15 mouse cellular contexts compared by ENCODE assay signal in genomic region chr3:100925176-100925575, GRCm38 (mm10). TPM values are rescaled to one million over a fixed set of nuclear protein-coding genes. Genes with fewer than 3 reads are reported as not detected.
DNase-seq lines count a peak whose midpoint lies in the region; ATAC-seq and TF ChIP-seq lines count a peak whose summit lies in the region.
"Had no signal": no experiment of that assay in that cellular context is flagged by ENCODE, and none has a peak within 500 bp of the region (broad histone marks: within the 10 kb centered on the region; RNA-seq: fewer than 3 reads in every experiment).

No protein-coding gene starts in this region.

- H3K36me3 ChIP-seq in heart, embryonic 10.5 days: peaks cover 30% of the 10 kb centered on the region
- H3K36me3 ChIP-seq in lung, postnatal 0 days (ENCODE audit: insufficient read depth, low read length): no peaks in the 10 kb centered on the region
- peaks cover 13% of the 10 kb centered on the region for H3K36me3 ChIP-seq in heart, embryonic 15.5 days
- H3K36me3 ChIP-seq in limb, embryonic 12.5 days: peaks cover 30% of the 10 kb centered on the region
- H3K36me3 ChIP-seq: liver, embryonic 13.5 days had no signal

- no peak for TF ChIP-seq CTCF in lung, postnatal 0 days (IDR thresholded peaks at IDR 0.05)

- H3K4me1 ChIP-seq in heart, embryonic 10.5 days: peaks cover 22% of the 10 kb centered on the region
- peaks cover 13% of the 10 kb centered on the region; the same call in 1 of the 2 replicates for H3K4me1 ChIP-seq in lung, postnatal 0 days (ENCODE audit: insufficient read depth, low read depth, low read length)
- peaks cover 18% of the 10 kb centered on the region for H3K4me1 ChIP-seq in heart, embryonic 15.5 days (replicated peaks)
- peaks cover 41% of the 10 kb centered on the region for H3K4me1 ChIP-seq in limb, embryonic 12.5 days (replicated peaks)

- no peak overlapping the region for H3K9ac ChIP-seq in lung, postnatal 0 days (replicated peaks; ENCODE audit: low read depth)
- peak overlapping the region; percentile 12; the same call in 1 of the 2 replicates for H3K9ac ChIP-seq in heart, embryonic 15.5 days
- no peak overlapping the region for H3K9ac ChIP-seq in limb, embryonic 12.5 days (replicated peaks)
- H3K9ac ChIP-seq: liver, embryonic 13.5 days had no signal

- no peaks in the 10 kb centered on the region for H3K27me3 ChIP-seq in heart, embryonic 10.5 days (ENCODE audit: insufficient read depth, poor library complexity, severe bottlenecking)
- no peaks in the 10 kb centered on the region for H3K27me3 ChIP-seq in lung, postnatal 0 days (replicated peaks; ENCODE audit: insufficient read depth, low read length)
- no peaks in the 10 kb centered on the region for H3K27me3 ChIP-seq in heart, embryonic 15.5 days
- no peaks in the 10 kb centered on the region for H3K27me3 ChIP-seq in limb, embryonic 12.5 days
- H3K27me3 ChIP-seq: liver, embryonic 13.5 days had no signal

- no peaks in the 10 kb centered on the region for H3K9me3 ChIP-seq in heart, embryonic 10.5 days
- H3K9me3 ChIP-seq in lung, postnatal 0 days (ENCODE audit: low read length): no peaks in the 10 kb centered on the region
- H3K9me3 ChIP-seq in heart, embryonic 15.5 days (replicated peaks): no peaks in the 10 kb centered on the region
- no peaks in the 10 kb centered on the region for H3K9me3 ChIP-seq in limb, embryonic 12.5 days
- H3K9me3 ChIP-seq: hindbrain, embryonic 10.5 days; liver, embryonic 13.5 days had no signal

- H3K4me3 ChIP-seq in heart, embryonic 10.5 days: no peak overlapping the region
- H3K4me3 ChIP-seq in lung, postnatal 0 days (ENCODE audit: low read depth, low read length): no peak overlapping the region
- no peak overlapping the region for H3K4me3 ChIP-seq in heart, embryonic 15.5 days
- no peak overlapping the region for H3K4me3 ChIP-seq in limb, embryonic 12.5 days (replicated peaks)
- H3K4me3 ChIP-seq: erythroblast, embryonic 14.5 days; hindbrain, embryonic 10.5 days; liver, embryonic 13.5 days had no signal

- H3K27ac ChIP-seq in heart, embryonic 10.5 days: no peak overlapping the region
- no peak overlapping the region for H3K27ac ChIP-seq in lung, postnatal 0 days (ENCODE audit: low read length)
- no peak overlapping the region for H3K27ac ChIP-seq in heart, embryonic 15.5 days
- no peak overlapping the region; the same call in 1 of the 2 replicates for H3K27ac ChIP-seq in limb, embryonic 12.5 days
- H3K27ac ChIP-seq: hindbrain, embryonic 10.5 days; liver, embryonic 13.5 days had no signal

- DNase-seq in heart, adult 11 months: peak; percentile 95
- no peak for DNase-seq in heart, embryonic 10.5 days (ENCODE audit: low spot score)
- peak; percentile 15 for DNase-seq in lung, postnatal 0 days (ENCODE audit: low spot score)
- no peak for DNase-seq in lung, adult 18-20 months
- DNase-seq in gastrocnemius, postnatal 10 days: no peak
- DNase-seq: cerebellum, adult 11-12 months; liver, embryonic 13.5 days; right cerebral cortex, postnatal 4 days; thymus, adult 2 months had no signal

- no peak for ATAC-seq in lung, postnatal 0 days
- ATAC-seq in heart, embryonic 15.5 days (replicated peaks; ENCODE audit: insufficient number of reproducible peaks, insufficient read depth, low FRiP score, low read depth): no peak
- ATAC-seq in limb, embryonic 12.5 days (ENCODE audit: insufficient number of reproducible peaks, insufficient read depth, low FRiP score, low TSS enrichment, low read depth): no peak
- ATAC-seq in erythroblast, adult 5-6 weeks (replicated peaks; ENCODE audit: low FRiP score, poor library complexity, severe bottlenecking): no peak
- ATAC-seq: forebrain, embryonic 16.5 days had no signal

- no peak for TF ChIP-seq EP300 in lung, postnatal 0 days (IDR thresholded peaks at IDR 0.05)

- 85% methylated on average over 16 of the region's 16 CpGs for WGBS in heart, embryonic 10.5 days
- 57% methylated on average over 16 of the region's 16 CpGs for WGBS in lung, postnatal 0 days
- whole genome bisulfite sequencing in heart, embryonic 15.5 days: 75% methylated on average over 16 of the region's 16 CpGs
- 51% methylated on average over 16 of the region's 16 CpGs for WGBS in limb, embryonic 12.5 days

- H3K4me2 ChIP-seq in lung, postnatal 0 days (replicated peaks; ENCODE audit: low read depth, low read length): 0 out of 2 replicates have a peak overlapping the region, but pooled peaks have one; percentile 3
- H3K4me2 ChIP-seq in heart, embryonic 15.5 days: no peak overlapping the region
- peak overlapping the region; percentile 8; the same call in 1 of the 2 replicates for H3K4me2 ChIP-seq in limb, embryonic 12.5 days
- H3K4me2 ChIP-seq: liver, embryonic 13.5 days had no signal

RNA-seq across cellular contexts. Expression of gene Trim45, which starts 3.2 kb away (rescaled TPM):
- polyA plus RNA-seq in heart, embryonic 10.5 days (2016; fragmentation: Nextera tagmentation; extraction: Ambion mirVana): 5.1 and 5.6 TPM in 2 replicates
- 2.7 and 2.8 TPM in 2 replicates for polyA plus RNA-seq in lung, postnatal 0 days (2015; fragmentation: Nextera tagmentation; extraction: Ambion mirVana)
- 3.4 and 4.6 TPM in 2 replicates for polyA plus RNA-seq in heart, embryonic 15.5 days (2015; fragmentation: Nextera tagmentation; extraction: Ambion mirVana)
- polyA plus RNA-seq in limb, embryonic 12.5 days (2016; fragmentation: Nextera tagmentation; extraction: Ambion mirVana): 7.3 and 8.8 TPM in 2 replicates
- total RNA-seq in erythroblast, adult 5-6 weeks (2015; ENCODE audit: low replicate concordance): not detected in 2 replicates
- total RNA-seq in erythroblast, adult 5-6 weeks (2017; ENCODE audit: low replicate concordance): 3.2 and 3.9 TPM in 2 replicates
- total RNA-seq in gastrocnemius, postnatal 10 days (2021): 1 to 10 TPM; 7.8 to 9.0 TPM

RNA-seq across cellular contexts. Expression of gene Ttf2, which starts 44.3 kb away (rescaled TPM):
- 18.0 and 18.1 TPM in 2 replicates for polyA plus RNA-seq in heart, embryonic 10.5 days (2016; fragmentation: Nextera tagmentation; extraction: Ambion mirVana)
- polyA plus RNA-seq in lung, postnatal 0 days (2015; fragmentation: Nextera tagmentation; extraction: Ambion mirVana): 3.6 and 4.0 TPM in 2 replicates
- 8.2 and 10.8 TPM in 2 replicates for polyA plus RNA-seq in heart, embryonic 15.5 days (2015; fragmentation: Nextera tagmentation; extraction: Ambion mirVana)
- polyA plus RNA-seq in limb, embryonic 12.5 days (2016; fragmentation: Nextera tagmentation; extraction: Ambion mirVana): 24.2 and 25.5 TPM in 2 replicates
- 5.8 and 9.4 TPM in 2 replicates for total RNA-seq in erythroblast, adult 5-6 weeks (2015; ENCODE audit: low replicate concordance)
- total RNA-seq in erythroblast, adult 5-6 weeks (2017; ENCODE audit: low replicate concordance): 12.4 and 14.2 TPM in 2 replicates
- total RNA-seq in gastrocnemius, postnatal 10 days (2021): 1 to 10 TPM; 5.0 to 5.6 TPM

Comparison
In these comparisons a context has a peak if more than half of its experiments do, and no peak if none do; other contexts are left out.
1. DNase-seq: peak in heart, adult 11 months (single experiment) and lung, postnatal 0 days (single experiment); none in heart, embryonic 10.5 days (single experiment), lung, adult 18-20 months (0 of 2) and gastrocnemius, postnatal 10 days (single experiment).